Mouse (Mus musculus): ENCODE measurements at regions not wholly inside any gene's neighbourhood (a gene's known extent, or its start where the extent isn't known, plus 50 kb on each side); places are given as distances from the start of the nearest gene placed in this dataset.
A peak's percentile ranks its signal among the peaks of the same experiment; 100 is the strongest.

GRCm38 (mm10) chr13:5728808-5729207 lies 132.5 kb upstream of the Klf6 start:
- 3% methylated on average over 1 of the region's 1 CpGs for WGBS
- H3K27ac ChIP-seq (ENCODE audit: low read length), result 0 out of 2 replicates have a peak overlapping the region, but pooled peaks have one; percentile 38

GRCm38 (mm10) chr13:5729426-5730068 lies 131.7 kb upstream of the Klf6 start:
- H3K36me3 ChIP-seq (ENCODE audit: control insufficient read depth, insufficient read depth, low read length), result no peaks in the 10 kb centered on the region
- 57% methylated on average over 6 of the region's 6 CpGs for WGBS
- H3K4me1 ChIP-seq (ENCODE audit: control insufficient read depth, insufficient read depth, low read length), result peaks cover 12% of the 10 kb centered on the region
- H3K9ac ChIP-seq (ENCODE audit: low read depth, low read length), result no peak overlapping the region
- no peak overlapping the region for H3K4me2 ChIP-seq (ENCODE audit: low read length)
- H3K4me3 ChIP-seq (ENCODE audit: low read depth, low read length), result no peak overlapping the region
- H3K9me3 ChIP-seq (replicated peaks; ENCODE audit: control insufficient read depth, low read length, poor library complexity, severe bottlenecking), result no peaks in the 10 kb centered on the region
- ATAC-seq, result peak; percentile 78; the same call in 1 of the 2 replicates
- H3K27ac ChIP-seq (ENCODE audit: low read length), result no peak overlapping the region
- H3K27me3 ChIP-seq (ENCODE audit: control insufficient read depth, insufficient read depth, low read depth, low read length), result no peaks in the 10 kb centered on the region

More at GRCm38 (mm10) chr13:5728808-5729207, 132.5 kb upstream of the Klf6 start:
- Histone ChIP-seq H3K9me3 (replicated peaks; ENCODE audit: control insufficient read depth, low read length, poor library complexity, severe bottlenecking) (no peaks in the 10 kb centered on the region), H3K4me1 (ENCODE audit: control insufficient read depth, insufficient read depth, low read length) (peaks cover 12% of the 10 kb centered on the region), H3K4me3 (ENCODE audit: low read depth, low read length) (no peak overlapping the region), H3K27me3 (ENCODE audit: control insufficient read depth, insufficient read depth, low read depth, low read length) (no peaks in the 10 kb centered on the region), H3K4me2 (ENCODE audit: low read length) (no peak overlapping the region), H3K36me3 (ENCODE audit: control insufficient read depth, insufficient read depth, low read length) (no peaks in the 10 kb centered on the region), H3K9ac (ENCODE audit: low read depth, low read length) (no peak overlapping the region)
- ATAC-seq, result peak; percentile 83

GRCm38 (mm10) chr13:5732206-5732605 lies 129.1 kb upstream of the Klf6 start:
- Histone ChIP-seq H3K36me3 (ENCODE audit: control insufficient read depth, insufficient read depth, low read length) (no peaks in the 10 kb centered on the region), H3K9ac (ENCODE audit: low read depth, low read length) (no peak overlapping the region), H3K4me1 (ENCODE audit: control insufficient read depth, insufficient read depth, low read length) (peaks cover 12% of the 10 kb centered on the region), H3K9me3 (replicated peaks; ENCODE audit: control insufficient read depth, low read length, poor library complexity, severe bottlenecking) (no peaks in the 10 kb centered on the region), H3K4me2 (ENCODE audit: low read length) (no peak overlapping the region), H3K4me3 (ENCODE audit: low read depth, low read length) (no peak overlapping the region), H3K27me3 (ENCODE audit: control insufficient read depth, insufficient read depth, low read depth, low read length) (no peaks in the 10 kb centered on the region), H3K27ac (ENCODE audit: low read length) (no peak overlapping the region)
- no peak for ATAC-seq
- 97% methylated on average over 1 of the region's 1 CpGs for WGBS

DNA sequence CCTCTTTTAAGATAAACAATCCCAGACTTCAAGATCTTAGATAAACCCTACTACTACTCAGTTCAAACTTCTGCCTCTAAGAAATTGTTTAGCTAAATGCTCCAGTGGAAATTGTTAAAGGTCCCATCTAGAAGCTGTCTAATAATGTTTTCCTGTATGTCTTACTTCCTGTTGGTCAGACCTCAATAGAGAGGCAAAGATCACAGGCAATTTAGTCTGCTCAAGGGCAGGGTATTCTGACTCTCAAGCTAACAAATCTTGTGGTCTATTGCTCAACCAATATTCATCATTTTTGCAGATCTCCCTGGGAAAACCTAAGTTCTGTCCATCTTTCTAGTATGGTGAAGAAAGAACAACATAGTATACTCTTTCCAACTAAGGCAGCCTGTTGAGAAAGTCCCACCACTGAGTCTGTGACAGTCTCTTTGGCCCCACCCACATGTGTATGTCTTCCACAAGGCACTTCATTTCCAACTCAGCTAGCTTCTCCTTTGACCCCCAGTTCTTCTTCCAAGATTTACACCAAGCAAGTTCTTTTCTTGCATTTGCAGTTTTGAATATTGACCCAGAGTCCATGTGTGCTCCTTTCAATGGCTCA lies 126.2 kb upstream of the Klf6 start:
- Histone ChIP-seq H3K9ac (ENCODE audit: low read depth, low read length) (no peak overlapping the region), H3K4me1 (ENCODE audit: control insufficient read depth, insufficient read depth, low read length) (no peaks in the 10 kb centered on the region), H3K9me3 (replicated peaks; ENCODE audit: control insufficient read depth, low read length, poor library complexity, severe bottlenecking) (no peaks in the 10 kb centered on the region), H3K27me3 (ENCODE audit: control insufficient read depth, insufficient read depth, low read depth, low read length) (no peaks in the 10 kb centered on the region), H3K4me2 (ENCODE audit: low read length) (no peak overlapping the region), H3K27ac (ENCODE audit: low read length) (no peak overlapping the region), H3K36me3 (ENCODE audit: control insufficient read depth, insufficient read depth, low read length) (no peaks in the 10 kb centered on the region), H3K4me3 (ENCODE audit: low read depth, low read length) (no peak overlapping the region)
- no peak for ATAC-seq

GRCm38 (mm10) chr13:5736472-5736871 lies 124.8 kb upstream of the Klf6 start:
- 93% methylated on average over 6 of the region's 6 CpGs for WGBS
- no peaks in the 10 kb centered on the region for H3K36me3 ChIP-seq (ENCODE audit: control insufficient read depth, insufficient read depth, low read length)
- H3K4me1 ChIP-seq (ENCODE audit: control insufficient read depth, insufficient read depth, low read length), result no peaks in the 10 kb centered on the region
- no peak overlapping the region for H3K9ac ChIP-seq (ENCODE audit: low read depth, low read length)
- H3K27me3 ChIP-seq (ENCODE audit: control insufficient read depth, insufficient read depth, low read depth, low read length), result no peaks in the 10 kb centered on the region
- no peak overlapping the region for H3K4me3 ChIP-seq (ENCODE audit: low read depth, low read length)
- ATAC-seq, result no peak
- no peaks in the 10 kb centered on the region for H3K9me3 ChIP-seq (replicated peaks; ENCODE audit: control insufficient read depth, low read length, poor library complexity, severe bottlenecking)
- H3K4me2 ChIP-seq (ENCODE audit: low read length), result no peak overlapping the region
- no peak overlapping the region for H3K27ac ChIP-seq (ENCODE audit: low read length)

DNA sequence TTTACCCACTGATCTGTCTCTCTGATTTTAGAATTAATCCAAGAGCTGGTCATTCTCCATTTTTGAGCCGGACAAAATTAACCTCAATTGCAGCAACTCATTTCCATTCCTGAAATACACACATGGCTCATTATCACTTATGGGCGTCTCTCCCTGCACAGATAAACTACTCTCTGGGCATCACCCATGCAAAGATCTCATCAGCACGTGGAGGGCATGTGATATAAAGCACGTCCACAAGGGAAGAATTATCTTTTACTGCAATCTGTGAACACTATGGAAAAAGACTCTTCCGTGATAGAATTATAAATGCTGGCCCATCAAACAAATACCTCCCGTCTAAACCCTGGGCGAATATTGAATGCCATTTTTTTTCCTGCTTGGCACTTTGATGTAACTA lies 124.1 kb upstream of the Klf6 start:
- Histone ChIP-seq H3K4me1 (ENCODE audit: control insufficient read depth, insufficient read depth, low read length) (no peaks in the 10 kb centered on the region), H3K4me2 (ENCODE audit: low read length) (no peak overlapping the region), H3K27ac (ENCODE audit: low read length) (no peak overlapping the region), H3K27me3 (ENCODE audit: control insufficient read depth, insufficient read depth, low read depth, low read length) (no peaks in the 10 kb centered on the region), H3K36me3 (ENCODE audit: control insufficient read depth, insufficient read depth, low read length) (no peaks in the 10 kb centered on the region), H3K4me3 (ENCODE audit: low read depth, low read length) (no peak overlapping the region), H3K9ac (ENCODE audit: low read depth, low read length) (no peak overlapping the region), H3K9me3 (replicated peaks; ENCODE audit: control insufficient read depth, low read length, poor library complexity, severe bottlenecking) (no peaks in the 10 kb centered on the region)
- WGBS, result 84% methylated on average over 7 of the region's 7 CpGs
- no peak for ATAC-seq

DNA sequence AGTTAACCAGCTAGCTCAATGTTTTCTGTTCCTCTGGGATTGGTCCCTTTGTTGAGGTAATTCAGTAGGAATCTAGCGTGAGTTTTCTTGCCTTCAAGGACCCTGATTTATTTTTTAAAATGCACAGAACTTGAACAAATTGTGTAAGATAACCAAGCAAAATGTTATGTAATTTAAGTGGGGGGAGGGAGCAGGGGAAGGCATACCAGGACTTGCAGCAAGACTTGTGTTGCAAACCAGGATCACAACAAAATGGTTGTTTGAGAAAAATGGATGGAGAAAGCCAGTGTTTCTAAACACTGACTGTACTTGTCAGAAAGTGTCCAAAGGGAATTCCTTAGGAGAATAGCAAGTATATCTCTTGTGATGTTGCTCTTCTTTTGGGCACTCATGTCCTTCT lies 120.5 kb upstream of the Klf6 start:
- no peaks in the 10 kb centered on the region for H3K9me3 ChIP-seq (replicated peaks; ENCODE audit: control insufficient read depth, low read length, poor library complexity, severe bottlenecking)
- no peak overlapping the region for H3K4me3 ChIP-seq (ENCODE audit: low read depth, low read length)
- no peaks in the 10 kb centered on the region for H3K36me3 ChIP-seq (ENCODE audit: control insufficient read depth, insufficient read depth, low read length)
- H3K9ac ChIP-seq (ENCODE audit: low read depth, low read length), result no peak overlapping the region
- no peaks in the 10 kb centered on the region for H3K27me3 ChIP-seq (ENCODE audit: control insufficient read depth, insufficient read depth, low read depth, low read length)
- WGBS, result 78% methylated on average over 1 of the region's 1 CpGs
- H3K27ac ChIP-seq (ENCODE audit: low read length), result no peak overlapping the region
- ATAC-seq, result no peak
- H3K4me1 ChIP-seq (ENCODE audit: control insufficient read depth, insufficient read depth, low read length), result no peaks in the 10 kb centered on the region
- no peak overlapping the region for H3K4me2 ChIP-seq (ENCODE audit: low read length)

DNA sequence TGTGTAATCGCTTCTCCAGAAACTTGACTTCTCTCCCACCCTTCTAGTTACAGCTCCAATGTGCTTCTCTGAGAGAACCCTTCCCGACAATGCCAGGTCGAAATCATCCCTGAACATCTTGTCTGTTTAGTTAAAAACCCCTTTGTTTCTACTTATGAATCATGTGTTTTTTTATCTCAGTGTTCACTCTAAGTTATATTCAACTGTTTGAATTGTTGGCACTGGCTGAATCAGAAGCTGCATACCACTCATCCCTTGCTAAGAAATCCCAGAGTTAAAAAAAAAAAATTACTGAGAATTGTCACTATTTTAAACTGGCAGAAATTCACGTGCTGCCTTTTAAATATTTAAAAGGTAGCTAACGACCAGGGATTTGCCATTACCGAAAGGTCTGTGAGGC lies 116.3 kb upstream of the Klf6 start:
- H3K27ac ChIP-seq (ENCODE audit: low read length), result no peak overlapping the region
- H3K36me3 ChIP-seq (ENCODE audit: control insufficient read depth, insufficient read depth, low read length), result no peaks in the 10 kb centered on the region
- H3K4me2 ChIP-seq (ENCODE audit: low read length), result no peak overlapping the region
- no peaks in the 10 kb centered on the region for H3K4me1 ChIP-seq (ENCODE audit: control insufficient read depth, insufficient read depth, low read length)
- no peaks in the 10 kb centered on the region for H3K27me3 ChIP-seq (ENCODE audit: control insufficient read depth, insufficient read depth, low read depth, low read length)
- no peak for ATAC-seq
- H3K9me3 ChIP-seq (replicated peaks; ENCODE audit: control insufficient read depth, low read length, poor library complexity, severe bottlenecking), result no peaks in the 10 kb centered on the region
- H3K9ac ChIP-seq (ENCODE audit: low read depth, low read length), result no peak overlapping the region
- H3K4me3 ChIP-seq (ENCODE audit: low read depth, low read length), result no peak overlapping the region
- WGBS, result 81% methylated on average over 6 of the region's 6 CpGs

DNA sequence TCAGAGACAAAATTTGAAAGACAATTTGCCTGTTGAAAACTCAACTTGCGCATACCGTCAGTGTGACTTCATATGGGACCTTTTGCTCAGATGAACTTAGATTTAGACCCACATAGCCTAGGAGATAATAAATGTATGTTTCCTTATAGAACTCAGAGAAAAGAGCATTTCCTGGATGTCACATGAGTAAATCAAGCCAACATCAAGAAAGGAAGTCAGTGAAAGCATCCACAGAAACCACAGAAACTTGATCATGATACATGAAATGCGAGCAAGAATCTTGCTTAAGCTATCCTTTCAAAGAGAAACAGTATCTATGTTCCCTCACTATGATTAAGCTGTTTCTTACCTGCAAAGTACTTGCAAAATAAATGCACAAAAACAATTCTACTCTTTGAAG lies 104.1 kb upstream of the Klf6 start:
- Histone ChIP-seq H3K27ac (ENCODE audit: low read length) (no peak overlapping the region), H3K9ac (ENCODE audit: low read depth, low read length) (no peak overlapping the region), H3K9me3 (replicated peaks; ENCODE audit: control insufficient read depth, low read length, poor library complexity, severe bottlenecking) (0 out of 2 replicates have a peak, but pooled peaks cover 3% of the 10 kb centered on the region), H3K4me2 (ENCODE audit: low read length) (no peak overlapping the region), H3K27me3 (ENCODE audit: control insufficient read depth, insufficient read depth, low read depth, low read length) (no peaks in the 10 kb centered on the region), H3K4me3 (ENCODE audit: low read depth, low read length) (no peak overlapping the region), H3K4me1 (ENCODE audit: control insufficient read depth, insufficient read depth, low read length) (no peaks in the 10 kb centered on the region), H3K36me3 (ENCODE audit: control insufficient read depth, insufficient read depth, low read length) (no peaks in the 10 kb centered on the region)
- ATAC-seq, result no peak
- WGBS, result 98% methylated on average over 3 of the region's 3 CpGs

Data from midbrain, embryonic 16.5 days (tissue).